Mouse (Mus musculus): ENCODE results near the gene Btg4.

DNA sequence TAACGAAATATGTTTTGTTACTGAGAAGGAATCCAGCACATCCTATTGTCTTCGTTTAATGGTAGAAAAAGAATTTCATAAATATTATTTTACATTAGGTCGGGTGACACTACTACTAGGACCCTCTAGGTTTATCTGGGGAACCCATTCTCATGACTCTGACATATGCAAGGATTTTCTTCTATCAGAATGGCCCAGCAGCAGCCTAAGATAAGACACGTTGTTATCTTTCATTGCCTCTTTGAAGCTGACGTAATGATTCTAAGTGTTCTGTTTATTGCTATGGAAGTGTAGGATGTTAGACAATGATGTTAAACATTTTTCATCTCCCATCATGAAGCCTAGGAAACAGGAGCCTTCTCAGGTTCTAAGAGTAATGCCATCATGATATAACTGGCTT lies 33.0 kb downstream of the Btg4 start:
- TF ChIP-seq POLR2A (IDR thresholded peaks at IDR 0.05; ENCODE audit: control insufficient read depth, extremely low read depth, insufficient read depth, low read length, poor library complexity), result no peak
- no peak for TF ChIP-seq CTCF (IDR thresholded peaks at IDR 0.05; ENCODE audit: borderline replicate concordance, control insufficient read depth, extremely low read depth, insufficient read depth, low read length, poor library complexity)

Measured in thymus, adult 2 months (tissue).